Mouse (Mus musculus) hindbrain, embryonic 10.5 days (tissue): ENCODE data around the gene Wtap. TPM values are rescaled to one million over a fixed set of nuclear protein-coding genes. Genes with fewer than 3 reads are reported as not detected.
"Not testable (repeated sequence)": the region's sequence is repeated elsewhere in the genome, so short reads cannot be mapped to it uniquely, and the experiment has no call there.

Experiments
- DNase-seq: peaks from one replicate; pipeline ENCODE4 v3.0.0-alpha.2; 2017; ENCODE audit warnings: low spot score
- H3K27ac ChIP-seq: fragments of 300-500 bp; sonication (generic); 2 replicates; pipeline ENCODE4 v1.5.1; 2016; ENCODE audit warnings: mild to moderate bottlenecking, moderate library complexity
- H3K27me3 ChIP-seq: fragments of 300-500 bp; sonication (generic); 2 replicates; pipeline ENCODE4 v1.6.1; 2016; ENCODE audit warnings: mild to moderate bottlenecking; ENCODE audit not compliant: poor library complexity, insufficient read depth, severe bottlenecking
- H3K36me3 ChIP-seq: fragments of 300-500 bp; sonication (generic); 2 replicates; pipeline ENCODE4 v1.6.1; 2016; ENCODE audit warnings: mild to moderate bottlenecking, moderate library complexity
- H3K4me1 ChIP-seq: fragments of 300-500 bp; sonication (generic); replicated peaks from 2 replicates; pipeline ENCODE4 v1.6.1; 2016; ENCODE audit warnings: mild to moderate bottlenecking
- H3K4me3 ChIP-seq: fragments of 300-500 bp; sonication (generic); 2 replicates; pipeline ENCODE4 v1.5.1; 2016; ENCODE audit warnings: mild to moderate bottlenecking, moderate library complexity
- H3K9me3 ChIP-seq: fragments of 300-500 bp; sonication (generic); 2 replicates; pipeline ENCODE4 v1.6.1; 2016; ENCODE audit warnings: mild to moderate bottlenecking, moderate library complexity
- WGBS: fragments of 180-500 bp; shearing (Covaris S2); methylation state at CpG from one replicate; pipeline ENCODE4 v1.1.7; 2016; 5-methylcytosine and 5-hydroxymethylcytosine counted together
- polyA plus RNA-seq: library from polyadenylated mRNA; unstranded; fragments of >200 nt; fragmentation: Nextera tagmentation; extraction: Ambion mirVana; gene quantifications from 2 replicates; pipeline ENCODE4 v1.2.1, GENCODE M21; 2016

The Wtap gene
- polyA plus RNA-seq, result 116 and 124 TPM in 2 replicates

DNA sequence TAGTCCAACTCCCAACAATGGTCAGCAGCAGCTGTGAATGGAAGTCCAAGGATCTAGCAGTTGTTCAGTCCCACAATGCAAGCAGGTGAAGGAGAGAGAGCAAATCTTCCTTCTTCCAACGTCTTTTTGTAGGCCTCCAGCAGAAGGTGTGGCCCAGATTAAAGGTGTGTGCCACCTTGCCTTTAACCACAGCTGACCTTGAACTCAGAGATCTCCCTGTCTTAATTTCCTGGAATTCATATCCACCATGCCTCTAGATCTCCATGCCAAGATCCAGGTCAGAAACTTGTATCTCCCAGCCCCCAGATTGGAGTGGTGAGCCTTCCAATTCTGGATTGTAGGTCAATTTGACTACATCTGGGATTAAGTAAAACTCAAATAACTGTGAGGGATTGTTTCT lies at the start of gene Wtap:
Wtap (minus strand) TSS at position 101 of the 400 bp plus-strand sequence.
- no peak for DNase-seq
- peaks cover 3% of the 10 kb centered on the region for H3K36me3 ChIP-seq
- no peaks in the 10 kb centered on the region for H3K27me3 ChIP-seq
- 88% methylated on average over 1 of the region's 1 CpGs for WGBS
- H3K4me1 ChIP-seq, result peaks cover 17% of the 10 kb centered on the region
- H3K4me3 ChIP-seq, result peak within 1 kb of the TSS; percentile 98
- H3K9me3 ChIP-seq, result no peaks in the 10 kb centered on the region
- peak within 1 kb of the TSS; percentile 100 for H3K27ac ChIP-seq

DNA sequence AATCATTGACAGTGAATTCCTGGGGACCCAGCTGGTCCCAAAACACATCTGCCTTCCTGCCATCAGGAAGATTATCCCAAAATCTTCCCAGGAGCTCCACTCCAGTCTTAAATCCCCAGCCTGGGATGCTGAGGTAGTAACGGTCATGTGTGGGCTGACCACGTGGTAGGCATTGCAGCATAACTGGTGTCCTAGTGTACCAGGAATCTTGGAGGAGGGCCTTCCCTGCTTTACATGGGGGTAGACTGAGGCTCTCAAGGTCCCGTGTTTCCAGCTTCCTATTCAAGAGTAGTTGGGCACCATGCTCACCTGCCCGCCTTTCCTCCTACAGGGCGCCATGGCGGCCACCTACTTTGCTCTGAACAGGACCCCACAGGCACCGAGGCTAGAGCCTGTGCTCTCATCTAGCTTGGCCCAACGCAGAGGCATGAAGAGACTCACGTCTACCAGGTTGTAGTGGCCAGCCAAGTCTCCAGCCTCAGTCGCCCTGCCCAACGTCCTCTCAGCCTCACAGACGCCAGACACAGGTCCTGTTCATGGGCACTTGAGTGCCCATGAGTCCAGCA lies 42.7 kb upstream of the Wtap start:
- H3K4me3 ChIP-seq, H3K4me1 ChIP-seq, H3K27ac ChIP-seq, H3K36me3 ChIP-seq, H3K9me3 ChIP-seq, DNase-seq, H3K27me3 ChIP-seq: not testable (repeated sequence)
- 82% methylated on average over 5 of the region's 12 CpGs for WGBS

DNA sequence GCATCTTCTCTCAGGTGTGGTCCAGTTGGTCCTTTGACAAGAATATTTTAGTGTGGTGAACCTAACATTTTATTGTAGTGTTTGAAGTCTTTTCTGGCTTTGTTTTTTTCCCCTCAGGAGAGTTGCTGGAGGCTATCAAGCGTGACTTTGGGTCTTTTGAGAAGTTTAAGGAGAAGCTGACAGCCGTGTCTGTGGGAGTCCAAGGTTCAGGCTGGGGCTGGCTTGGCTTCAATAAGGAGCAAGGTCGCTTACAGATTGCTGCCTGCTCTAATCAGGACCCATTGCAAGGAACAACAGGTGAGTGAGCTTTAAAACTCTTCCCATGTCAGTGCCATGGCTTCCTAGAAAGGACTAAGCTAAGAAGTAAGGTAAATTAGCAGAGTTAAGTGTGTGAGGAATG lies 19.3 kb upstream of the Wtap start:
- WGBS, result 72% methylated on average over 3 of the region's 3 CpGs
- Histone ChIP-seq H3K27ac (no peak overlapping the region), H3K4me1 (peaks cover 9% of the 10 kb centered on the region), H3K9me3 (no peaks in the 10 kb centered on the region), H3K4me3 (no peak overlapping the region), H3K36me3 (peaks cover 59% of the 10 kb centered on the region), H3K27me3 (no peaks in the 10 kb centered on the region)
- no peak for DNase-seq

DNA sequence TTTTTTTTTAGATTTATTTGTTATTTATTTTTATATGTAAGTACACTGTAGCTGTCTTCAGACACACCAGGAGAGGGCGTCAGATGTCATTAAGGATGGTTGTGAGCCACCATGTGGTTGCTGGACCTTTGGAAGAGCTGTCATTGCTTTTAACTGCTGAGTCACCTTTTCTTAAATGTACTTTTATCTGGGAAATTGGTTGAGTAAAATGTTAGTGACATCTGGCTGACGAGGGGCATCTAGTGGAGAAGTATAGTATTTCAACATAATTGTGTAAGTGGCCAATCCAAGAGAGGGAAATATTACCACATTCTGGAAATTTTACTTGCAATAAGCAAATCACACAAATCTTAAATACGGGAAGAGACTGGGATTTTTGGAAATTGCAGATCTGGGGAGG lies 15.9 kb upstream of the Wtap start:
- no peak for DNase-seq
- 50% methylated on average over 3 of the region's 3 CpGs for WGBS

DNA sequence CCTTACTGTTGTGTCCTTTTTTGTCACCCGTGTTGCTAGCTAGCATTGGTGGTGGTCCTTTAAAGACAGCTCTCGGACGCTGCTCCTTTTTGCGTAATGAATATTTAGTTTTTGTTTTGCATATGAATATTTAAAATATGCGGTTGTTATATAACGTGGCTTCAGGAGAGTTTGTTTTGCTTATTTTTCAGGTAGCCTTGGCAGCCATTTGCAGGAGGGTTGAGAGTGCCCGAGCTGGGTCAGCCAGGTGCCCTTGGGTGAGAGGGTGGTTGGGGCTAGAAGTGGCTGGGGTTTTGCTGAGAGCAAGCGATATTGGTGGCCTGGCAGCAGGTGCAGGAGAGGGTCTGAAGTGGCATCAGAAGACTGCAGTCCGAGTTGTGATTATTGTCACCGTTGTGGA lies 14.6 kb upstream of the Wtap start:
- H3K4me1 ChIP-seq, result peaks cover 14% of the 10 kb centered on the region
- WGBS, result 5% methylated on average over 10 of the region's 10 CpGs
- no peaks in the 10 kb centered on the region for H3K9me3 ChIP-seq
- peaks cover 30% of the 10 kb centered on the region for H3K36me3 ChIP-seq
- peak overlapping the region; percentile 92 for H3K4me3 ChIP-seq
- no peak for DNase-seq
- H3K27me3 ChIP-seq, result no peaks in the 10 kb centered on the region
- H3K27ac ChIP-seq, result peak overlapping the region; percentile 88

More for the DNA sequence above, 15.9 kb upstream of the Wtap start:
- peaks cover 44% of the 10 kb centered on the region for H3K36me3 ChIP-seq
- no peaks in the 10 kb centered on the region for H3K9me3 ChIP-seq
- H3K4me1 ChIP-seq, result peaks cover 14% of the 10 kb centered on the region
- no peak overlapping the region for H3K27ac ChIP-seq
- H3K4me3 ChIP-seq, result no peak overlapping the region
- H3K27me3 ChIP-seq, result no peaks in the 10 kb centered on the region

DNA sequence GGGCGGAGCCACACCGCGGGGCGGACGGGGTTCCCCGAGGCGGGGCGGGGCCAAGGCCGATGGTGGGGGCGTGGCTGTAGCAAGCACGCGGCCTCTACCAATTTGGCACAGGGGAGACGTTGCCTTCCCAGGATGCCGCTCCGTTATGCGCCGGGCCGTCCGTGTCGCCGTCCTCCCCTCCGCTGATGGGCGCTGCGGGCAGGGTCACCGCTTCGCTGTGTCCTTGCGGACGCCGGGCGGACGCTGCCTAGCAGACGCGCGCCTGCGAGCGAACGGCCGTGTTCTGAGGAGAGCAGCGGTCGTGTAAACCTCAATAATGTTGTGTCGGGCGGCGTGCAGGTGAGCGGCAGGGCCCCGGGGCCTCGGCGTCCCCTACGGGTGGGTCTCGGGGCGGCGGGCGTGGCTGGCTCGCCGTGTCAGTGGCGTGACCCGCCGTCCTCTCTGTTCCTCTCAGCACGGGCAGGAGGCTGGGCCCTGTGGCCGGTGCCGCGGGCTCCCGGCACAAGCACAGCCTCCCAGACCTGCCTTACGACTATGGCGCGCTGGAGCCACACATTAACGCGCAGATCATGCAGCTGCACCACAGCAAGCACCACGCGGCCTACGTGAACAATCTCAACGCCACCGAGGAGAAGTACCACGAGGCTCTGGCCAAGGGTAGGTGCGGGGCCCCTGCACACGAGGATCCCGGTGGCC lies 13.9 kb upstream of the Wtap start:
- peak; percentile 99 for DNase-seq
- H3K9me3 ChIP-seq, result no peaks in the 10 kb centered on the region

DNA sequence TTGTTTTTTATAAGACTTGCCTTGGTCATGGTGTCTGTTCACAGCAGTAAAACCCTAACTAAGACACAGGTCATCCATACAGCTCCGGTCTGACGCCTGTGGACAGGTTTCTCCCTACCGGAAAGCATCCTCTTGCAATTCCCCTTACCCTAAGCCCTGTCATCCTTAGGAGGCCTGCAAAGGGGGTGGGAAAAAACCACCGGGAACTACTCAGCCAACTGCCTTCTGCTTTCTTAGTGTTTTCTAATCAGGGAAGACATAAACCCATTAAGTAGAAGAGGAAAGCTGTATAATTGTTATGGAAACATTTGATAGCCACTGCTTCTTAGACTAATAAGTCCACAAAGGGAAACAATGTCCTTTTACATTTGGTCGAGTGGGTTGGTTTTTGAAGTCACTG lies 13.0 kb upstream of the Wtap start:
- Histone ChIP-seq H3K4me3 (peak overlapping the region; percentile 92), H3K4me1 (peaks cover 14% of the 10 kb centered on the region), H3K9me3 (no peaks in the 10 kb centered on the region), H3K27ac (peak overlapping the region; percentile 88), H3K36me3 (peaks cover 15% of the 10 kb centered on the region), H3K27me3 (no peaks in the 10 kb centered on the region)
- no peak for DNase-seq
- 58% methylated on average over 5 of the region's 5 CpGs for WGBS

More for the DNA sequence above, 13.9 kb upstream of the Wtap start:
- H3K27ac ChIP-seq, result peak overlapping the region; percentile 88
- WGBS, result under 1% methylated on average over 76 of the region's 76 CpGs
- H3K27me3 ChIP-seq, result no peaks in the 10 kb centered on the region
- H3K4me3 ChIP-seq, result peak overlapping the region; percentile 92
- peaks cover 14% of the 10 kb centered on the region for H3K4me1 ChIP-seq
- peaks cover 24% of the 10 kb centered on the region for H3K36me3 ChIP-seq

DNA sequence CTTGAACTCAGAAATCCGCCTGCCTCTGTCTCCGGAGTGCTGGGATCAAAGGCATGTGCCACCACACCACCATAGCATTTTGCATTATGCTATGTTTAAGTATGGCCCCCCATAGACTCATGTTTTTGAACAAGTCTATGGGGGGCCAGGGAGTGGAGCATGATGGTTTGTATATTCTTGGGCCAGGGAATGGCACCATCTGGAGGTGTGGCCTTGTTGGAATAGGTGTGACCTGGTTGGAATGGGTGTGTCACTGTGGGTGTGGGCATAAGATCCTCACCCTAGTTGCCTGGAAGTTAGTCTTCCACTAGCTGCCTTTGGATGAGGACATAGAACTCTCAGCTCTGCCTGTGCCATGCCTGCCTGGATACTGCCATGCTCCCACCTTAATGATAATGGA lies 12.6 kb upstream of the Wtap start, which contains the start of gene Sod2:
Sod2 (plus strand) TSS at position 301 of the 400 bp plus-strand sequence.
- Histone ChIP-seq H3K4me3 (peak within 1 kb of the TSS; percentile 92), H3K36me3 (peaks cover 11% of the 10 kb centered on the region), H3K4me1 (peaks cover 14% of the 10 kb centered on the region), H3K27ac (peak within 1 kb of the TSS; percentile 88)
- DNase-seq, H3K9me3 ChIP-seq, H3K27me3 ChIP-seq: not testable (repeated sequence)
- 93% methylated on average over 2 of the region's 2 CpGs for WGBS

DNA sequence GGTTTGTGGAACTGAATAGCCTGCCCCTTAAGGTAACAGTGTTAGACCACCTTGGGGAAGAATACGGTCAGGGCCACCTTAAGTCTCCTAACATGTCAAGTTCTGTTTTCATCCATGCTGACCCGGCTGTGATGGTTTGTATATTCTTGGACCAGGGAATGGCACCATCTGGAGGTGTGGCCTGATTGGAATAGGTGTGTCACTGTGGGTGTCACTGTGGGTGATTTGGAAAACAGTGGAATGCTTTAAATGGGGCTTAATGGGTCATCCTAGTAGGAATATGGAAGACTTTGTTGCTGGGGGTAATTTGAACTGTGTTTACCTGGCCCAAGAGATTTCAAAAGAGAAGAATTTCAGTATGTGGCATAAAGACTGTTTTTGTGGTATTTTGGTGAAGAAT lies 10.5 kb upstream of the Wtap start:
- WGBS, result 88% methylated on average over 2 of the region's 2 CpGs
- H3K4me3 ChIP-seq, H3K36me3 ChIP-seq, H3K27me3 ChIP-seq, H3K9me3 ChIP-seq, H3K27ac ChIP-seq, DNase-seq: not testable (repeated sequence)
- peaks cover 14% of the 10 kb centered on the region for H3K4me1 ChIP-seq

DNA sequence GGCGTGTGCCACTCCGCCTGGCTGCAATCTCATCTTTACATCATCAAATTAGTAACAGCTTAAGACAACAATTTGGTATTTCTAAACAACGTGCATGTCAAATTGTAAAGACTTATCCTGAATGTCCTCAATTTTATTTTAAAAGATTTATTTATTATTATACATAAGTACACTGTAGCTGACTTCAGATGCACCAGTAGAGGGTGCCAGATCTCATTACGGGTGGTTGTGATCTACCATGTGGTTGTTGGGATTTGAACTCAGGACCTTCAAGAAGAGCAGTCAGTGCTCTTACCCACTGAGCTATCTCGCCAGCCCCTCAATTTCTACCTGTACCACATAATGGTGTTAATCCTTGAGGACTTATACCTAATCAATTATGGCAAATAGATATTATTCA lies 8.3 kb upstream of the Wtap start:
- not testable (repeated sequence) for H3K4me1 ChIP-seq, H3K36me3 ChIP-seq, H3K9me3 ChIP-seq, DNase-seq, H3K4me3 ChIP-seq, H3K27me3 ChIP-seq, H3K27ac ChIP-seq
- WGBS, result 91% methylated on average over 5 of the region's 5 CpGs

DNA sequence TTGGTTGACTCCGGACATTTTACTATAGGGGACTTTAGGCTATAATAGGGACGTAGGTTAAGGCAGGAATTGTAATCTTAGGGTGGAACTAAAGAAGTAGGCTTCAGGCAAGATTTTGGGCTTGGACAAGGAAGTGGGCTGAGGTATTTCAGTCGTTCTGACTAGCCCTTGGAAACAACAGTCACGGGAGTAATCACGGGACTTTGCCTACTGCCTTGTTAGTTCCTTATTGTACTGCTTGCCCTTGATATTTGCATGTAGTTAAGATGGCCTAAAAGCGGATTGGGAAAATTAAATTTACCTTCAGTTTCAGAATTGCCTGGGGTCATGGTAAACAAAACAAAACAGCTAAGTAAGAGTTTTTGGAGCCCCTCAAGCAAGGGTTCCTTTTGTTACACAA lies 5.1 kb upstream of the Wtap start:
- DNase-seq, result no peak
- Histone ChIP-seq H3K36me3 (no peaks in the 10 kb centered on the region), H3K27me3 (no peaks in the 10 kb centered on the region), H3K27ac (no peak overlapping the region), H3K9me3 (no peaks in the 10 kb centered on the region), H3K4me3 (no peak overlapping the region), H3K4me1 (no peaks in the 10 kb centered on the region)
- 81% methylated on average over 6 of the region's 6 CpGs for WGBS

DNA sequence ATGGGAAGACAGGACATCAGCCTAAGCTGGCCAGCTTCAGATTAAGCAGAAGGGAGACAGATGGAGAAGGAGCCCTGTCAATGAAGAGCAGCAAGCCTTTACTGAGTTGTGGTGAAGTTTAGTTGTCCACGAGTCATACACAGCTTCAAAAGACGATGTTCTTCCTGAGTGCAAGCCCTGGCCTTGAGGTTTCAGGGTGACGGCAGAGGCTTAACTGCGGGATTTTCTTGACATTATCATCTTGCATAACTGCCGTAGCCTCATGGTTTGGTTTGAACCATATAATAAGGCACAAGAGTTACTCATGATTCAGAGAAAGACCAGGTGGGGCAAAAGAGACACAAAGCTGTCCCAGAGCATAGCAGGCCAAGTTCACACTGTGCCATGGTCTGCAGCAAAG lies 3.9 kb upstream of the Wtap start:
- no peaks in the 10 kb centered on the region for H3K27me3 ChIP-seq
- H3K27ac ChIP-seq, result no peak overlapping the region
- H3K4me3 ChIP-seq, result no peak overlapping the region
- peaks cover 7% of the 10 kb centered on the region; the same call in 1 of the 2 replicates for H3K4me1 ChIP-seq
- no peak for DNase-seq
- no peaks in the 10 kb centered on the region for H3K9me3 ChIP-seq
- no peaks in the 10 kb centered on the region for H3K36me3 ChIP-seq
- WGBS, result 88% methylated on average over 5 of the region's 5 CpGs

DNA sequence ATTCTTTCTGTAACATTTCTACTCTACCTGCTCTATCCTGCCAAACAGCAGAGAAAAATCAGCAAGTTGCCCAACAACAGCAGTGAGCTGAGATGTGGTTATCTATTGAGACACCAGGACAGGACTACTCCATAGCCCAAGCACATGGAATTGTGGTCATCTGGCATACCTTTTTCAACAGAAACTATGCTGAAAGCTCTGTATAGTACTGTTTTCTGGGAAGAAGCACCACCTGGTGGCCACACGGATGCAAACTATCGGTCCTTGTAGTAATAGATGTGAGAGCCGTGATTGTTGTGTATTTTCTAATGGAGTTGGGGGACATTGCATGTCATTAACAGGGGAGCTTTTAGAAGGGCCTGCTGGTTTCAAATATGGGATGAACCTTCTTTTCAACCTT lies 2.4 kb upstream of the Wtap start:
- H3K27ac ChIP-seq, result no peak overlapping the region
- H3K4me1 ChIP-seq, result peaks cover 7% of the 10 kb centered on the region; the same call in 1 of the 2 replicates
- no peaks in the 10 kb centered on the region for H3K36me3 ChIP-seq
- peak; percentile 29 for DNase-seq
- H3K27me3 ChIP-seq, result no peaks in the 10 kb centered on the region
- no peaks in the 10 kb centered on the region for H3K9me3 ChIP-seq
- 24% methylated on average over 3 of the region's 3 CpGs for WGBS
- H3K4me3 ChIP-seq, result no peak overlapping the region
